Mouse (Mus musculus): ENCODE data around the gene Zfp747. TPM values are rescaled to one million over a fixed set of nuclear protein-coding genes. Genes with fewer than 3 reads are reported as not detected.
"Not testable (repeated sequence)": the region's sequence is repeated elsewhere in the genome, so short reads cannot be mapped to it uniquely, and the experiment has no call there.

Gene Zfp747
- polyA plus RNA-seq, 1 experiment: 5.1 TPM

DNA sequence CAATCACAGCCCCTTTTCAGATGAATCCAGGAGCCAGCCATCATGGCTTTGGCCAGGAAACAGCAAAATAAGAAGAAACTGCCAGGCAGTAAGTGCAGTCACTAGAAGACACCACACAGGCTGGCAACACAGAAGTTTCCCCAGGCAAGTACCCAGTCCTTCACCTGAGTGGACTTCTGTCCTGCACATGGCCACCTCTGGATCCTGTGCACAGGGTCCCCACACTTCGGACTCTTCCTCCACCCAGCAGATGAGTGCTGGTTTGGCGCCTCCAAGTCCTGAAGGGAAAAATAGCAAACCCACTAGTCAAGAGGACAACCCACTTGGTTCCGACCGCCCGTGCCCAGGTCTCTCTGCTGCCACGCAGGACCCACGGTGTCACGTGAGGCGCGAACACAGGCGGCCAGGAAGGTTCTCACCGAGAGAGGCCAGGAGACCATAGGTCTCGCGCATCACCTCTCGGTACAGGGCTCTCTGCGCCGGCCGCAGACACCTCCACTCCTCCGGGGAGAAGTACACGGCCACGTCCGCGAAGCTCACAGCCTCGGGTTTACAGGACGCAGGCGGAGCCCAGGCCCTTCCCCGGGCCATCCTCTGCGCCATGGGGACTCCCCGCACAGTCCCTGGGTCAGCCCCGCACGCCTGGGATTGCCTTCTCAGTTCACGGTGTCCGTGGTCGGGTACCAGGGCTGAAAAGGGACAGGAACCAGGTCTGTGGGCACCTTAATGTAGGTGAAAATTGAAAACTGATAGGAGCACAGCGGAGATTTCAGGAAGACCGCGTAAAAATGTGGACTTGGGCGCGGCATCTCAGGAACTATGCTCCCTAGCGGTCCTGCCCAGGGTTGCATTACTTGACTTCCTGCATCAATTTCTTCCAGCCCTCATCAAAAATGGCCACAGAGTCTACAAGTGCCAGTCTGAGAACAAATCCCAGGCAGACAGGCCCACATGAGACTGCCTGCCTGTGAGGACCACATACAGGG lies 30.4 kb upstream of the Zfp747 start, which contains the start of gene Zfp764:
Gene Zfp764 (minus strand): TSS at position 821 of the 986 bp plus-strand sequence.
- Histone ChIP-seq H3K4me3 (ENCODE audit: insufficient read depth, poor library complexity, severe bottlenecking) (peak within 1 kb of the TSS; percentile 18), H3ac (ENCODE audit: control insufficient read depth, insufficient read length, low read depth) (peak within 1 kb of the TSS; percentile 59)
- not testable (repeated sequence) for H3K79me2 ChIP-seq (ENCODE audit: control insufficient read depth, insufficient read depth); H3K36me3 ChIP-seq (ENCODE audit: control insufficient read depth, insufficient read depth); H3K79me3 ChIP-seq (ENCODE audit: low read depth); H3K27me3 ChIP-seq (ENCODE audit: control insufficient read depth, insufficient read depth, insufficient read length)
- TF ChIP-seq CTCF (IDR thresholded peaks at IDR 0.05; ENCODE audit: control insufficient read depth, insufficient read depth, insufficient read length): peak; percentile 31
- TF ChIP-seq USF1 (IDR thresholded peaks at IDR 0.05; ENCODE audit: low read depth): peak; percentile 68
- peak; percentile 42 for TF ChIP-seq MAX (IDR thresholded peaks at IDR 0.05)

DNA sequence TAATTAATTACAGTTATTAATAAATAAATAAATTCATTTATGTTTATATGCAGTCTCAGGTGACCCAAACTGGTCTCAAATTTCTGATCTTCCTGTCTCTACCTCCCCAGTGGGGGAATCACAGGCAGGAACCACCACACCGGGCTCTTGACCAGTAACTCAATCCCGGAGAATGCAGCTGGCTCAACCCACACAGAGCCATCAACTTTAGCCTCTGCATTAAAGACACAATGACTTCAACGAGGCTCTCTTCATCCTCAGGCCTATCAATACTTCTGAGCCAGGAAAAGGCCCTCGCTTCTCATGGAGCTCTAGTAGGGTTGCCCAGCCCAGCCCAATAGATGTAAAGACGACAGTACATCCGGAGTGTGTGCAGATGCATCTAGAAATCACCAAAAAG lies 28.3 kb upstream of the Zfp747 start:
- not testable (repeated sequence) for H3K79me2 ChIP-seq (ENCODE audit: control insufficient read depth, insufficient read depth); H3K27me3 ChIP-seq (ENCODE audit: control insufficient read depth, insufficient read depth, insufficient read length); H3K36me3 ChIP-seq (ENCODE audit: control insufficient read depth, insufficient read depth)

DNA sequence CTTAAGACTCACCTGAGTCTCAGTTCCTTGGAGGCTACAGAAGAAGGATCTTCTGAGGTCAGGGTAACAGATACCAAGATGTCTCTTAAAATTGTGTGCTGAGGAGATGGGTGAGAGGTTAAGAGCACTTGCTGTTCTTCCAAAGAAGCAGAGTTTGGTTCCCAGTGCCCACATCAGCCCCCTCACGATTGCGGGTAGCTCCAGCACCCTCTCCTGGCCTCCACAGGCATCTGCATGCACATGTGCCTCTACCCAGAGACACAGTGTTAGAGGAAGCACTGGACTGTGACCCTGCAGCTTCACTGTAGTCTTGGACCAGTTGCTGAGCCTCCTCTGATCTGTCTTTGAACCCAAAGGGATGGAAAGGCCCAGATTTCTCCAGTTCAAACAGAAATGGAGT lies 27.1 kb upstream of the Zfp747 start:
- TF ChIP-seq CEBPB (IDR thresholded peaks at IDR 0.05; ENCODE audit: low read depth) (no peak), CTCF (IDR thresholded peaks at IDR 0.05; ENCODE audit: control insufficient read depth, insufficient read depth, insufficient read length) (no peak), MYOD1 (IDR thresholded peaks at IDR 0.05; ENCODE audit: control insufficient read depth, insufficient read length, low read depth) (no peak), FOSL1 (IDR thresholded peaks at IDR 0.05; ENCODE audit: insufficient read depth, low read length, poor library complexity, severe bottlenecking) (no peak), USF1 (IDR thresholded peaks at IDR 0.05; ENCODE audit: low read depth) (no peak), MYOG (IDR thresholded peaks at IDR 0.05; ENCODE audit: control insufficient read depth, extremely low read depth, insufficient read length) (no peak), MAX (IDR thresholded peaks at IDR 0.05) (no peak)
- no peak overlapping the region for H3ac ChIP-seq (ENCODE audit: control insufficient read depth, insufficient read length, low read depth)
- H3K79me3 ChIP-seq (ENCODE audit: low read depth): no peaks in the 10 kb centered on the region
- H3K36me3 ChIP-seq (ENCODE audit: control insufficient read depth, insufficient read depth): no peaks in the 10 kb centered on the region
- no peaks in the 10 kb centered on the region for H3K79me2 ChIP-seq (ENCODE audit: control insufficient read depth, insufficient read depth)
- H3K27me3 ChIP-seq (ENCODE audit: control insufficient read depth, insufficient read depth, insufficient read length): no peaks in the 10 kb centered on the region
- H3K4me3 ChIP-seq (ENCODE audit: insufficient read depth, poor library complexity, severe bottlenecking): no peak overlapping the region

More for the DNA sequence above, 28.3 kb upstream of the Zfp747 start:
- not testable (repeated sequence) for H3K79me3 ChIP-seq (ENCODE audit: low read depth); H3ac ChIP-seq (ENCODE audit: control insufficient read depth, insufficient read length, low read depth); H3K4me3 ChIP-seq (ENCODE audit: insufficient read depth, poor library complexity, severe bottlenecking)

DNA sequence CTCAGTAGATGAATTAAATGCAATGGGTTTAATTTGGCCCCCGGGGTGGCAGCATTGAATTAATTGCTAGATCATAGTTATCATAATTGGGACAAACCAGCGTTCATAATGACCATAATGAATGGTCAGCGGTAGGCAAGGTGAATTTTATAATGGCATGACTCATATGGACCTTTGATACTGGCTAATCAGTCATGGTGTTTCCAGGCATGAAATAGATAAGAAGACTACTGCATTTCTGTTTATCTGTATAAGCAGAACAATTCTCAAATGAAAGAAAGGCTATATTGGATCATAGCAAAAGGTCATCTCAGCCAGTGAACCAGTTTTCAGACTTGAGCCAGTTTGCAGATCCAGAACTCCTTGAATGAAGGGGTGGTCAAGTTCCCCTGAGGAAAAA lies 24.5 kb upstream of the Zfp747 start:
- Histone ChIP-seq H3K27me3 (ENCODE audit: control insufficient read depth, insufficient read depth, insufficient read length) (no peaks in the 10 kb centered on the region), H3K79me2 (ENCODE audit: control insufficient read depth, insufficient read depth) (no peaks in the 10 kb centered on the region), H3K79me3 (ENCODE audit: low read depth) (no peaks in the 10 kb centered on the region), H3K36me3 (ENCODE audit: control insufficient read depth, insufficient read depth) (no peaks in the 10 kb centered on the region), H3ac (ENCODE audit: control insufficient read depth, insufficient read length, low read depth) (no peak overlapping the region), H3K4me3 (ENCODE audit: insufficient read depth, poor library complexity, severe bottlenecking) (no peak overlapping the region)
- TF ChIP-seq CTCF (IDR thresholded peaks at IDR 0.05; ENCODE audit: control insufficient read depth, insufficient read depth, insufficient read length) (no peak), FOSL1 (IDR thresholded peaks at IDR 0.05; ENCODE audit: insufficient read depth, low read length, poor library complexity, severe bottlenecking) (no peak), MYOG (IDR thresholded peaks at IDR 0.05; ENCODE audit: control insufficient read depth, extremely low read depth, insufficient read length) (no peak), MYOD1 (IDR thresholded peaks at IDR 0.05; ENCODE audit: control insufficient read depth, insufficient read length, low read depth) (no peak), CEBPB (IDR thresholded peaks at IDR 0.05; ENCODE audit: low read depth) (no peak), USF1 (IDR thresholded peaks at IDR 0.05; ENCODE audit: low read depth) (no peak), MAX (IDR thresholded peaks at IDR 0.05) (no peak)

DNA sequence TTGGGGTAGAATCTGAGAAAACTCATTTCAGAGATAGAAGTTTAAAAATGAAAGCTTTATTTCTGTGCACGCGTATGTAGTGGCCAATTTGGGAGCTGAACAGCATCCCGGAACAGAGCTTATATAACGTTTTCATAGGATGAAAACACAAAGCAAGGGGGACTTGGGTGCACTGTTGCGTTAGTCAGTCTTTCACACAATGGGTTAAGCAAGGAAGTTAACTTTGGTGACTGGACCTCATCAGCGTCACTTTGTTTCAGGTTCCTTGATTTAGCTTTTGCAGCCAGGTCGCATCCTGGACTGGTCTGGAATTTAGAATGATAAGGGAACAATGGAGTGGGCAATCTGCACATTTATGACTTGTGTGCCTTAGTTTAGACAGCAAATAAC lies 18.1 kb upstream of the Zfp747 start:
- Histone ChIP-seq H3K4me3 (ENCODE audit: insufficient read depth, poor library complexity, severe bottlenecking) (peak overlapping the region; percentile 34), H3K36me3 (ENCODE audit: control insufficient read depth, insufficient read depth) (no peaks in the 10 kb centered on the region), H3K27me3 (ENCODE audit: control insufficient read depth, insufficient read depth, insufficient read length) (no peaks in the 10 kb centered on the region), H3K79me3 (ENCODE audit: low read depth) (no peaks in the 10 kb centered on the region), H3K79me2 (ENCODE audit: control insufficient read depth, insufficient read depth) (no peaks in the 10 kb centered on the region), H3ac (ENCODE audit: control insufficient read depth, insufficient read length, low read depth) (no peak overlapping the region)
- TF ChIP-seq CEBPB (IDR thresholded peaks at IDR 0.05; ENCODE audit: low read depth) (no peak), MYOG (IDR thresholded peaks at IDR 0.05; ENCODE audit: control insufficient read depth, extremely low read depth, insufficient read length) (no peak)

DNA sequence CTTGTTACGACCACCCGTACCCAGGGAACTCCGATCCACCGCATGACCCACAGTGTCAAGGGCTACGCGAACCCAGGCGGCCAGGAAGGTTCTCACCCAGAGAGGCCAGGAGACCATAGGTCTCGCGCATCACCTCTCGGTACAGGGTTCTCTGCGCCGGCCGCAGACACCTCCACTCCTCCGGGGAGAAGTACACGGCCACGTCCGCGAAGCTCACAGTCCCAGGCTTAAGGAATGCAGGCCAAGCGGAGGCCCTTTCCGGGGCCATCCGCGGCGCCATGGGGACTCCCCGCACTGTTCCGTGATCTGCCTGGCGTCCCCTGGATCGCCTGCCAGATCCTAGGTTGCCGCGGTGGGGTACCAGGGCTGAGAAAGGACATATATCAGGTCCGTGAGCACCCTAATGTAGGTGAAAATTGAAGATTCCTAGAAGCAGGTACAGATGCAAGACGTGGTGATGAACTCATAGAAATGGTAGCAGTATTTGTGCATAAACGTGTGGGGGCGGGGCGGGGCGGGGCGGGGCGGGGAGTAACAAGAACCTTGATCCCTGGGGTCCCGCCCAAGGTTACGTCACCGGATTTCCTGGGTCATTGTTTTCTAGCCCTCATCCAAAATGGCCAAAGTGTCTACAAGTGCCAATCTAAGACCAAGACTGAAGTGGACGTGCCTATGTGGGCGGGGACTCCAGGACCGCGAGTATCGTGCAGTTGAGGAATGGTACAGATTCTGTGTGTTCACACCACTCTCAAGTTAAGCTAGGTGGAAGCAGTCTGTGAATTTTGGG lies 17.5 kb upstream of the Zfp747 start, which contains the start of gene E430018J23Rik:
Gene E430018J23Rik (minus strand): TSS at position 473 of the 787 bp plus-strand sequence.
- H3K4me3 ChIP-seq (ENCODE audit: insufficient read depth, poor library complexity, severe bottlenecking): peak within 1 kb of the TSS; percentile 34
- H3K79me2 ChIP-seq (ENCODE audit: control insufficient read depth, insufficient read depth): no peaks in the 10 kb centered on the region
- H3ac ChIP-seq (ENCODE audit: control insufficient read depth, insufficient read length, low read depth): peak within 1 kb of the TSS; percentile 68
- no peaks in the 10 kb centered on the region for H3K36me3 ChIP-seq (ENCODE audit: control insufficient read depth, insufficient read depth)
- H3K79me3 ChIP-seq (ENCODE audit: low read depth): no peaks in the 10 kb centered on the region
- no peaks in the 10 kb centered on the region for H3K27me3 ChIP-seq (ENCODE audit: control insufficient read depth, insufficient read depth, insufficient read length)
- no peak for TF ChIP-seq CEBPB (IDR thresholded peaks at IDR 0.05; ENCODE audit: low read depth)
- no peak for TF ChIP-seq MYOG (IDR thresholded peaks at IDR 0.05; ENCODE audit: control insufficient read depth, extremely low read depth, insufficient read length)
- peak; percentile 42 for TF ChIP-seq MAX (IDR thresholded peaks at IDR 0.05)
- TF ChIP-seq MYOD1 (IDR thresholded peaks at IDR 0.05; ENCODE audit: control insufficient read depth, insufficient read length, low read depth): no peak
- TF ChIP-seq USF1 (IDR thresholded peaks at IDR 0.05; ENCODE audit: low read depth): no peak
- TF ChIP-seq CTCF (IDR thresholded peaks at IDR 0.05; ENCODE audit: control insufficient read depth, insufficient read depth, insufficient read length): no peak
- TF ChIP-seq FOSL1 (IDR thresholded peaks at IDR 0.05; ENCODE audit: insufficient read depth, low read length, poor library complexity, severe bottlenecking): no peak

Data from C2C12 (cell line).